Comparison of ENCODE assay signal across 8 mouse cellular contexts in genomic region chr14:30573983-30574584, GRCm38 (mm10). TPM values are rescaled to one million over a fixed set of nuclear protein-coding genes. Genes with fewer than 3 reads are reported as not detected.
DNase-seq lines count a peak whose midpoint lies in the region; ATAC-seq and TF ChIP-seq lines count a peak whose summit lies in the region.

No protein-coding gene starts in this region.

- H3K27me3 ChIP-seq in forebrain, embryonic 16.5 days (replicated peaks; ENCODE audit: control insufficient read depth, insufficient read depth, low read length), result no peaks in the 10 kb centered on the region

- no peak overlapping the region for H3K4me2 ChIP-seq in forebrain, embryonic 16.5 days (ENCODE audit: low read length)

- H3K36me3 ChIP-seq in forebrain, embryonic 16.5 days (ENCODE audit: control insufficient read depth, insufficient read depth), result peaks cover 37% of the 10 kb centered on the region
- peaks cover 42% of the 10 kb centered on the region for H3K36me3 ChIP-seq in macrophage (ENCODE audit: inconsistent target)

- no peaks in the 10 kb centered on the region for H3K9me3 ChIP-seq in forebrain, embryonic 16.5 days (ENCODE audit: control insufficient read depth, low read length)

- peak; percentile 87 for DNase-seq in R1 (ENCODE audit: low read depth, low spot score)
- peak; percentile 76 to 82 for DNase-seq in cerebellum, adult 18-20 months
- peak; percentile 72 to 83 for DNase-seq in left cerebral cortex, adult 2 months (ENCODE audit: extremely low spot score in 1 of 2, low spot score in 2 of 2)
- peak; percentile 87 to 91 for DNase-seq in right cerebral cortex, adult 2 months (ENCODE audit: low spot score in 2 of 2)
- peak; percentile 62 to 81 for DNase-seq in urinary bladder, postnatal 4 days (ENCODE audit: low spot score in 2 of 2)

- H3K27ac ChIP-seq in forebrain, embryonic 16.5 days (ENCODE audit: low read length), result no peak overlapping the region
- no peak overlapping the region for H3K27ac ChIP-seq in left cerebral cortex, adult 2 months
- H3K27ac ChIP-seq in macrophage, result 0 out of 2 replicates have a peak overlapping the region, but pooled peaks have one; percentile 3

- intact Hi-C loops in left cerebral cortex, adult 2 months (cut with DNase I), result loop anchor here (2.0 to 5.0 kb wide), 2 partner anchors 25 to 437 kb away; partner anchors contain the start of gene Tkt

- H3K79me2 ChIP-seq in macrophage (ENCODE audit: inconsistent target), result no peaks in the 10 kb centered on the region

- TF ChIP-seq CTCF in left cerebral cortex, adult 2 months (IDR thresholded peaks at IDR 0.05), result peak; percentile 100

- no peak overlapping the region for H3K4me3 ChIP-seq in forebrain, embryonic 16.5 days (replicated peaks; ENCODE audit: low read length)
- no peak overlapping the region for H3K4me3 ChIP-seq in left cerebral cortex, adult 2 months
- no peak overlapping the region for H3K4me3 ChIP-seq in macrophage (ENCODE audit: inconsistent target)

- WGBS in forebrain, embryonic 16.5 days, result 70% methylated on average over 6 of the region's 6 CpGs
- WGBS in macrophage (ENCODE audit: missing documents), result 76% methylated on average over 5 of the region's 6 CpGs

- H3K9ac ChIP-seq in forebrain, embryonic 16.5 days (replicated peaks; ENCODE audit: low read depth, low read length), result no peak overlapping the region

- H3K4me1 ChIP-seq in forebrain, embryonic 16.5 days (replicated peaks; ENCODE audit: control insufficient read depth, insufficient read depth, low read length), result no peaks in the 10 kb centered on the region

- ATAC-seq in forebrain, embryonic 16.5 days, result peak; percentile 82
- peak; percentile 81 for ATAC-seq in inflammation-experienced regulatory T-cells, adult 6 months

RNA-seq across cellular contexts. Expression of gene Tkt, which starts 25.9 kb away (rescaled TPM):
- 334 and 346 TPM in 2 replicates for polyA plus RNA-seq in forebrain, embryonic 16.5 days (2015; fragmentation: Nextera tagmentation; extraction: Ambion mirVana)
- 100 to 1,000 TPM; 203 to 235 (median 209) TPM for polyA plus RNA-seq in inflammation-experienced regulatory T-cells, adult 6 months (2017; shearing (Covaris generic))
- 100 to 1,000 TPM; 160 to 180 TPM for total RNA-seq in left cerebral cortex, adult 2 months (2021)
- total RNA-seq in macrophage (2018; cell fraction: chromatin; rRNA removed), result 10 to 100 TPM; 13.3 to 83.5 (median 40.9) TPM
- 100 to 1,000 TPM; 142 to 227 (median 188) TPM for total RNA-seq in macrophage (2018; cell fraction: cytosol; rRNA removed)
- total RNA-seq in macrophage (2018; cell fraction: nucleus; rRNA removed), result 100 to 1,000 TPM in 4 of 26 experiments, 10 to 100 TPM in 22; 40.1 to 193 (median 72.2) TPM
- polyA plus RNA-seq in macrophage (2018), result 167 to 319 TPM (median 208 TPM) in 3 replicates

RNA-seq across cellular contexts. Expression of gene Prkcd, which starts 51.9 kb away (rescaled TPM):
- polyA plus RNA-seq in forebrain, embryonic 16.5 days (2015; fragmentation: Nextera tagmentation; extraction: Ambion mirVana), result 27.9 and 34.6 TPM in 2 replicates
- polyA plus RNA-seq in inflammation-experienced regulatory T-cells, adult 6 months (2017; shearing (Covaris generic)), result 10 to 100 TPM; 23.4 to 30.9 (median 28.3) TPM
- 10 to 100 TPM; 10.5 to 16.1 TPM for total RNA-seq in left cerebral cortex, adult 2 months (2021)
- 1,000 to 10,000 TPM in 23 of 26 experiments, 100 to 1,000 TPM in 3; 920 to 2,399 (median 1,316) TPM for total RNA-seq in macrophage (2018; cell fraction: chromatin; rRNA removed)
- total RNA-seq in macrophage (2018; cell fraction: cytosol; rRNA removed), result 100 to 1,000 TPM; 168 to 279 (median 213) TPM
- total RNA-seq in macrophage (2018; cell fraction: nucleus; rRNA removed), result 1,000 to 10,000 TPM in 7 of 26 experiments, 100 to 1,000 TPM in 19; 420 to 1,209 (median 753) TPM
- polyA plus RNA-seq in macrophage (2018), result 108 to 303 TPM (median 176 TPM) in 3 replicates
